Mouse (Mus musculus) adrenal gland, adult 18-20 months (tissue): Measurements from ENCODE around the gene Zmynd19. TPM values are rescaled to one million over a fixed set of nuclear protein-coding genes. Genes with fewer than 3 reads are reported as not detected.

Experiments
- DNase-seq, 2 experiments: peaks; one replicate each; pipeline ENCODE4 v3.0.0; 2021 to 2022; ENCODE audit warnings: low spot score in 2 of 2
- long read RNA-seq, 2 experiments: library from polyadenylated mRNA; stranded (forward); transcript quantifications; one replicate each; pipeline ENCODE4 v2.0.0; 2021
- total RNA-seq, 2 experiments: library from RNA; stranded (reverse); gene quantifications; 1 replicate in 1 of 2; 2 replicates in 1 of 2; pipeline ENCODE4 v1.2.3; 2021

Gene Zmynd19
- total RNA-seq: 10 to 100 TPM; 21.6 to 30.4 TPM
- long read RNA-seq, experiment 1, transcript Zmynd19-201 (6 exons, 3,903 nt): major isoform, 13 of 16 reads
- long read RNA-seq, experiment 1, partial matches to known transcripts: 1 of 16 reads
- long read RNA-seq, experiment 1, other reads (novel, unspliced or antisense): 2 of 16 reads
- long read RNA-seq, experiment 2, transcript Zmynd19-201 (6 exons, 3,903 nt): major isoform, 10 of 14 reads
- long read RNA-seq, experiment 2, partial matches to known transcripts: 0 of 14 reads
- long read RNA-seq, experiment 2, other reads (novel, unspliced or antisense): 4 of 14 reads

- DNase-seq: peak; percentile 98
Observed at GRCm38 (mm10) chr2:24949421-24950188, at the start of gene Zmynd19. Zmynd19 (plus strand) TSS chr2:24949792.

- DNase-seq: no peak
Observed at GRCm38 (mm10) chr2:24901055-24901454, 48.5 kb upstream of the Zmynd19 start.

GRCm38 (mm10) chr2:24902999-24903398, 46.6 kb upstream of the Zmynd19 start:
- no peak for DNase-seq

- DNase-seq: no peak
Observed at GRCm38 (mm10) chr2:24904823-24905652, 44.6 kb upstream of the Zmynd19 start.

GRCm38 (mm10) chr2:24905653-24906155, 43.9 kb upstream of the Zmynd19 start:
- no peak for DNase-seq

- no peak for DNase-seq
Observed at GRCm38 (mm10) chr2:24910481-24910880, 39.1 kb upstream of the Zmynd19 start.

- DNase-seq: no peak
Observed at GRCm38 (mm10) chr2:24912189-24912588, 37.4 kb upstream of the Zmynd19 start.

- no peak for DNase-seq
Observed at GRCm38 (mm10) chr2:24912589-24912988, 37.0 kb upstream of the Zmynd19 start.

- DNase-seq: no peak
Observed at GRCm38 (mm10) chr2:24914762-24915161, 34.8 kb upstream of the Zmynd19 start.

- peak; percentile 96 to 97 for DNase-seq
Observed at GRCm38 (mm10) chr2:24918930-24919838, 30.4 kb upstream of the Zmynd19 start, which contains the start of gene Ehmt1. Ehmt1 (minus strand) TSS chr2:24919614.

- DNase-seq: no peak
Observed at GRCm38 (mm10) chr2:24919839-24920175, 29.8 kb upstream of the Zmynd19 start.

GRCm38 (mm10) chr2:24923561-24923960, 26.0 kb upstream of the Zmynd19 start:
- DNase-seq: peak in 1 of 2 experiments; percentile 32

GRCm38 (mm10) chr2:24925284-24925683, 24.3 kb upstream of the Zmynd19 start:
- no peak for DNase-seq

GRCm38 (mm10) chr2:24926345-24926964, 23.1 kb upstream of the Zmynd19 start:
- DNase-seq: no peak

GRCm38 (mm10) chr2:24926965-24927358, 22.6 kb upstream of the Zmynd19 start:
- no peak for DNase-seq

- no peak for DNase-seq
Observed at GRCm38 (mm10) chr2:24927810-24928479, 21.6 kb upstream of the Zmynd19 start.

- DNase-seq: no peak
Observed at GRCm38 (mm10) chr2:24929119-24929518, 20.5 kb upstream of the Zmynd19 start.

- no peak for DNase-seq
Observed at GRCm38 (mm10) chr2:24929593-24929992, 20.0 kb upstream of the Zmynd19 start.

- DNase-seq: peak in 1 of 2 experiments; percentile 12
Observed at GRCm38 (mm10) chr2:24934441-24934963, 15.1 kb upstream of the Zmynd19 start.
